Mouse (Mus musculus) B cell, adult 62 days (primary cell): ENCODE results near the gene Acap3. TPM values are rescaled to one million over a fixed set of nuclear protein-coding genes. Genes with fewer than 3 reads are reported as not detected.

Experiments used
- total RNA-seq: library from RNA; stranded (reverse); gene quantifications from 4 replicates; pipeline ENCODE4 v1.2.4, GENCODE M21; 2023

Acap3 gene
- total RNA-seq: 56.9 to 83.6 TPM (median 66.9 TPM) in 4 replicates

GRCm38 (mm10) chr4:155891551-155892001 is at the start of gene Acap3, which contains the start of gene Pusl1:
Gene Acap3, plus strand, starts transcription at chr4:155891822.
Gene Pusl1, minus strand, starts transcription at chr4:155891781.

DNA sequence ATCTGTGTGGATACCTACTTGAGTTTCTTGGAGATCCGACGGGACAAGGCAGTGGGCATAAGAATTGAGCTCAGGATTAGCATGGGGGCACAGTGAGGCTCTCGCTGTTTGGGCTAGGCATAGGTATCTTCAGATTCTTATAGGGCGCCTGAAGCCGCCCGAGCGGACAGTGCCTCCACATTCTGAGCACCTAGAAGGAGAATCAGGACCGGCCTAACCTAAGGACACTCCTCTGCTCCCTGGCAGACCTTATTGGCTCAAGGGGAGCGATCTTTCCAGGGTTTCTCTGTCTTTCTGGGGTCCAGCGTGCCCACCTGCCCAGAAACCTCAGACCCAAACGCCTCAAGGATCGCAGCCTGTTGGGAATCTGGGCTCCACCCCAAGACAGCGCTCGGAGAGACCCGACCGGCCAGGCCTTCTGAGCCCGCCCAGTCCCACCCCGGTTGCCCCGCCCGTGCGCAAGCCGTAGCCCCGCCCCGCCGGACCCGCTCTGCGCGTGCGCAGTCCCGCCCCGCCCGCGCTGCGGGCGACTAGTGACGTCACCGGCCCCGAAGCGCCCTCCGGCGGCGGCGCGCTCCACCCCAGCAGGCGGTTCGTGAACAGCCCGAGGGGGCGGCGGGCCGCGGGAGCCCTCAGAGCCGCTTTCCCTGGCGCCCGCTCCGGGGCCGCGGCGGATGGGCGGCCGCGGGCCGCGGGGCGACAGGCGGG is 44.6 kb upstream of the Acap3 start, which contains the start of gene Dvl1:
Dvl1 (plus strand) TSS at position 532 of the 708 bp plus-strand sequence.

GRCm38 (mm10) chr4:155863001-155863400 is 28.6 kb upstream of the Acap3 start, which contains the start of gene Tas1r3:
Gene Tas1r3, minus strand, starts transcription at chr4:155863362.

GRCm38 (mm10) chr4:155869317-155870033 is 22.1 kb upstream of the Acap3 start, which contains the start of the genes Cptp and Ints11:
Gene Cptp, minus strand, starts transcription at chr4:155869440.
Gene Ints11, plus strand, starts transcription at chr4:155869546.

DNA sequence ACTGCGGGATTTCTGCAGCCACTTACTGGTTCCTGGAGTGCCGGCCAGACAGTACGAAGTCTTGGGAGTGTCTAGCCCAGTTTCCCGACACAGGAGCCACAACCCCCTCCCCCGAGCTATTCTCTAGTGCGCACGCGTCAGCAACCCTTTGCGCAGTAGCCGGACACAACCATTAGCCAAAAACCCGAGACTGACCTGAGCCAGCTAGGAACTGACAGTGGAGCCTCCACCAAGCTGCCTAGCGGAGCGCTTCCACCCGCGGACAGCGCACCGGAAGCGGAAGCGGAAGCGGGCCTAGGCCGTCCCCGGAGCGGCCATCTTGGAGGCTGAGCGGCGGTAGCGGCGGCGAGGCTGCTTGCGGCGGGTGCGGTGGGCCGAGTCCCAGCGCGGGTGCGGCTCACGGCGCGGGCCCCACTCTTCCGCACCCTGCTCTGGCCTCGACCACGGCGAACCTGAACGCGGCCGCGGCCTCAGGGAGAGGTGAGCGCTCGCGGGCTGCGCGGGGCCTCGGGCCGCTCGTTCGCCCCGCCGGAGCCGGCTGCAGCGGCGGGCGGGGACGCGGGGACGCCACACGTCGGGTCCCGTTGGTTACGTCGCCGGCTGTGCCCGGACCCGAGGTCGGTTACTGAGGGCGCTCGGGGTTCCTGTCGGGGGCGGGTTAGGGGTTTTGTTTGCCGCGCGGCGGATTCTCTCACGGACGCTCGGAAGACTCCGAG is 52.1 kb downstream of the Acap3 start, which contains the start of gene Ube2j2:
Ube2j2 (plus strand) TSS at position 298 of the 716 bp plus-strand sequence.

Other genes with a start within 250 kb of the Acap3 start
- not detected in 4 replicates for gene Gm10563, start 246.4 kb upstream of the Acap3 start, total RNA-seq
- not detected in 4 replicates for gene Mmp23, start 238.4 kb upstream of the Acap3 start, total RNA-seq
- 32.6 to 38.9 TPM (median 36.1 TPM) in 4 replicates for gene Mib2, start 222.6 kb upstream of the Acap3 start, total RNA-seq
- 3.5 to 4.2 TPM (median 3.5 TPM) in 4 replicates for gene Fndc10, start 197.5 kb upstream of the Acap3 start, total RNA-seq
- gene Ssu72, start 187.0 kb upstream of the Acap3 start, total RNA-seq: 73.6 to 87.0 TPM (median 79.3 TPM) in 4 replicates
- 0.27 to 0.60 TPM (median 0.51 TPM) in 4 replicates for gene Tmem240, start 157.0 kb upstream of the Acap3 start, total RNA-seq
- gene Atad3a, start 130.7 kb upstream of the Acap3 start, total RNA-seq: 43.7 to 60.2 TPM (median 50.2 TPM) in 4 replicates
- gene Vwa1, start 117.1 kb upstream of the Acap3 start, total RNA-seq: 0.14 TPM in 1 of 4 replicates, not detected in the others
- not detected in 4 replicates for gene Tmem88b, start 105.9 kb upstream of the Acap3 start, total RNA-seq
- not detected in 4 replicates for gene Ankrd65, start 101.4 kb upstream of the Acap3 start, total RNA-seq
- gene Mrpl20, start 88.9 kb upstream of the Acap3 start, total RNA-seq: 33.6 to 45.8 TPM (median 44.3 TPM) in 4 replicates
- gene Ccnl2, start 79.3 kb upstream of the Acap3 start, total RNA-seq: 218 to 240 TPM (median 224 TPM) in 4 replicates
- 68.9 to 81.9 TPM (median 72.2 TPM) in 4 replicates for gene Aurkaip1, start 60.5 kb upstream of the Acap3 start, total RNA-seq
- 7.0 to 12.1 TPM (median 9.7 TPM) in 4 replicates for gene Mxra8, start 52.1 kb upstream of the Acap3 start, total RNA-seq
- 70.4 to 73.0 TPM (median 71.2 TPM) in 4 replicates for gene Dvl1, start 44.4 kb upstream of the Acap3 start, total RNA-seq
- gene Tas1r3, start 28.5 kb upstream of the Acap3 start, total RNA-seq: 0.47 to 1.2 TPM (median 1.0 TPM) in 4 replicates
- gene Cptp, start 22.4 kb upstream of the Acap3 start, total RNA-seq: 8.7 to 10.9 TPM (median 9.2 TPM) in 4 replicates
- gene Ints11, start 22.3 kb upstream of the Acap3 start, total RNA-seq: 40.8 to 62.5 TPM (median 53.3 TPM) in 4 replicates
- gene Pusl1, start within 50 bp of the Acap3 start, total RNA-seq: 20.2 to 29.6 TPM (median 25.4 TPM) in 4 replicates
- 108 to 126 TPM (median 115 TPM) in 4 replicates for gene Ube2j2, start 52.0 kb downstream of the Acap3 start, total RNA-seq
- 1.3 to 4.5 TPM (median 2.2 TPM) in 4 replicates for gene C1qtnf12, start 70.5 kb downstream of the Acap3 start, total RNA-seq
- 2.3 to 2.6 TPM (median 2.6 TPM) in 4 replicates for gene B3galt6, start 100.8 kb downstream of the Acap3 start, total RNA-seq
- gene Sdf4, start 101.0 kb downstream of the Acap3 start, total RNA-seq: 113 to 137 TPM (median 123 TPM) in 4 replicates
- gene Tnfrsf4, start 122.0 kb downstream of the Acap3 start, total RNA-seq: 7.1 to 10.8 TPM (median 9.4 TPM) in 4 replicates
- gene Tnfrsf18, start 134.3 kb downstream of the Acap3 start, total RNA-seq: 11.4 to 20.8 TPM (median 16.6 TPM) in 4 replicates
- not detected in 4 replicates for gene Ttll10, start 167.6 kb downstream of the Acap3 start, total RNA-seq
- gene 9430015G10Rik, start 218.2 kb downstream of the Acap3 start, total RNA-seq: 52.8 to 58.1 TPM (median 55.8 TPM) in 4 replicates
- gene Rnf223, start 238.7 kb downstream of the Acap3 start, total RNA-seq: 0.45 to 1.2 TPM (median 0.82 TPM) in 4 replicates